13 mouse cellular contexts compared by ENCODE assay signal in the genomic region with DNA sequence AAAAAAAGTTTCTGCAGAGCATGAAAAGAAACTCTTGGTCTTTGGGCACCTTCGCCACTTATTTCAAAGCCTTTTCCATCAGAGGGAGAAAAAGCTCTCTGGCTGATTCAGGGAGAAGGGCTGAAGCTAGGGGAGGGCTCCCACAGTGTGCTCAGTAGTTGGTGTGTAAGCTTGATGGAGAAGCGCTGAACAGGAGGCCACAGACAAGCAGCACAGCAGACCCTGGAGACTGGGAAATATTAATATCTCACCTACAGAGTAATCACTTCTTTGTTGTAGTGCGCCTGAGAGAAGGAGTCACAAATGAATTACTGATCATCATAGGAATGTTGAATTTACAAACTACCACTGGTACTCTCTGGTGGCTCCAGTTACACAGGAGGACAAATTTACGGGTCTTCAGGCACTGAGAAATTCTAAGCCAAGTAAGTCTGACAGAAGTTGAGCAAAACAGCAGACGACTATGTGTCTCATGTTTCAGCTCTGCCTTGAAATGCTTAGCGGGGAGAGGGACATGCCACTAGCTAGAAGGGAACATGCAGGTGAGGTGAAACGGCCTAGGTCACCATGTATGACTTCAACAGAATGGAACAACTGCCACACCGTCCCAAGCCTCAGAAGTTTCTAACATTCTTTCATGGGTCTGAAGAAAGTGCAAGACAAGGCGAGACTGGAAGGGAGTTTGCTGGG.
DNase-seq lines count a peak whose midpoint lies in the region; ATAC-seq lines count a peak whose summit lies in the region.
"Had no signal": no experiment of that assay in that cellular context is flagged by ENCODE, and none has a peak within 500 bp of the region (broad histone marks: within the 10 kb centered on the region; RNA-seq: fewer than 3 reads in every experiment).

No protein-coding gene starts in this region.

- H3K4me3 ChIP-seq in kidney, embryonic 16.5 days (ENCODE audit: low read length) = no peak overlapping the region
- no peak overlapping the region for H3K4me3 ChIP-seq in embryonic facial prominence, embryonic 13.5 days
- H3K4me3 ChIP-seq in hindbrain, embryonic 14.5 days (replicated peaks; ENCODE audit: low read length) = no peak overlapping the region
- no peak overlapping the region for H3K4me3 ChIP-seq in midbrain, embryonic 13.5 days (replicated peaks)
- H3K4me3 ChIP-seq: layer of hippocampus, adult 2 months; limb, embryonic 15.5 days; lung, embryonic 15.5 days had no signal

- H3K9me3 ChIP-seq in kidney, embryonic 16.5 days (ENCODE audit: low read length) = no peaks in the 10 kb centered on the region
- no peaks in the 10 kb centered on the region for H3K9me3 ChIP-seq in embryonic facial prominence, embryonic 13.5 days
- no peaks in the 10 kb centered on the region for H3K9me3 ChIP-seq in hindbrain, embryonic 14.5 days (ENCODE audit: control insufficient read depth, low read length)
- H3K9me3 ChIP-seq in midbrain, embryonic 13.5 days = no peaks in the 10 kb centered on the region
- H3K9me3 ChIP-seq: limb, embryonic 15.5 days; lung, embryonic 15.5 days had no signal

- H3K9ac ChIP-seq in kidney, embryonic 16.5 days (replicated peaks; ENCODE audit: low read length) = no peak overlapping the region
- no peak overlapping the region for H3K9ac ChIP-seq in embryonic facial prominence, embryonic 13.5 days
- H3K9ac ChIP-seq in hindbrain, embryonic 14.5 days = no peak overlapping the region
- no peak overlapping the region for H3K9ac ChIP-seq in midbrain, embryonic 13.5 days (replicated peaks)
- H3K9ac ChIP-seq: limb, embryonic 15.5 days; lung, embryonic 15.5 days had no signal

- no peak for DNase-seq in kidney, postnatal 4 days
- DNase-seq in hindbrain, embryonic 14.5 days (ENCODE audit: low spot score) = no peak
- DNase-seq in left cerebral cortex, adult 8-10 months (ENCODE audit: low spot score in 2 of 2) = no peak
- DNase-seq in thymus, postnatal 14 days = no peak
- no peak for DNase-seq in layer of hippocampus, adult 9-11 months
- DNase-seq: heart, adult 18-20 months had no signal

- WGBS in kidney, embryonic 16.5 days = 37% methylated on average over 9 of the region's 9 CpGs
- WGBS in embryonic facial prominence, embryonic 13.5 days = 26% methylated on average over 9 of the region's 9 CpGs
- WGBS in hindbrain, embryonic 14.5 days = 64% methylated on average over 9 of the region's 9 CpGs
- WGBS in midbrain, embryonic 13.5 days = 50% methylated on average over 9 of the region's 9 CpGs

- H3K4me1 ChIP-seq in kidney, embryonic 16.5 days (ENCODE audit: insufficient read depth, low read length) = peaks cover 17% of the 10 kb centered on the region
- peaks cover 21% of the 10 kb centered on the region for H3K4me1 ChIP-seq in embryonic facial prominence, embryonic 13.5 days
- peaks cover 21% of the 10 kb centered on the region for H3K4me1 ChIP-seq in hindbrain, embryonic 14.5 days (replicated peaks; ENCODE audit: control insufficient read depth, insufficient read depth, low read length)
- H3K4me1 ChIP-seq in midbrain, embryonic 13.5 days (replicated peaks) = peaks cover 40% of the 10 kb centered on the region
- H3K4me1 ChIP-seq: lung, embryonic 15.5 days had no signal

- no peak overlapping the region for H3K4me2 ChIP-seq in kidney, embryonic 16.5 days (replicated peaks; ENCODE audit: low read depth, low read length)
- H3K4me2 ChIP-seq in embryonic facial prominence, embryonic 13.5 days = peak overlapping the region; percentile 26
- peak overlapping the region; percentile 17 for H3K4me2 ChIP-seq in hindbrain, embryonic 14.5 days (replicated peaks)
- H3K4me2 ChIP-seq in midbrain, embryonic 13.5 days (replicated peaks) = peak overlapping the region; percentile 22
- H3K4me2 ChIP-seq: limb, embryonic 15.5 days; lung, embryonic 15.5 days had no signal

- H3K27me3 ChIP-seq in kidney, embryonic 16.5 days (ENCODE audit: insufficient read depth, low read length) = no peaks in the 10 kb centered on the region
- no peaks in the 10 kb centered on the region for H3K27me3 ChIP-seq in embryonic facial prominence, embryonic 13.5 days
- H3K27me3 ChIP-seq in hindbrain, embryonic 14.5 days (ENCODE audit: control insufficient read depth, insufficient read depth, low read length) = no peaks in the 10 kb centered on the region
- H3K27me3 ChIP-seq in midbrain, embryonic 13.5 days = peaks cover 3% of the 10 kb centered on the region; the same call in 1 of the 2 replicates
- H3K27me3 ChIP-seq: limb, embryonic 15.5 days; lung, embryonic 15.5 days had no signal

- 0 out of 2 replicates have a peak overlapping the region, but pooled peaks have one; percentile 29 for H3K27ac ChIP-seq in kidney, embryonic 16.5 days (ENCODE audit: low read length)
- peak overlapping the region; percentile 44; the same call in 1 of the 2 replicates for H3K27ac ChIP-seq in embryonic facial prominence, embryonic 13.5 days
- no peak overlapping the region for H3K27ac ChIP-seq in hindbrain, embryonic 14.5 days
- peak overlapping the region; percentile 54 for H3K27ac ChIP-seq in midbrain, embryonic 13.5 days
- H3K27ac ChIP-seq: layer of hippocampus, adult 2 months; limb, embryonic 15.5 days; lung, embryonic 15.5 days; stomach, postnatal 0 days had no signal

- ATAC-seq in kidney, embryonic 16.5 days (ENCODE audit: low FRiP score, low TSS enrichment) = peak; percentile 51; the same call in 1 of the 2 replicates
- no peak for ATAC-seq in embryonic facial prominence, embryonic 13.5 days (ENCODE audit: insufficient number of reproducible peaks, insufficient read depth, low FRiP score, low TSS enrichment, low read depth)
- peak; percentile 47; the same call in 1 of the 2 replicates for ATAC-seq in hindbrain, embryonic 14.5 days (ENCODE audit: low FRiP score)
- peak; percentile 66 for ATAC-seq in midbrain, embryonic 13.5 days

- no peaks in the 10 kb centered on the region for H3K36me3 ChIP-seq in kidney, embryonic 16.5 days (ENCODE audit: insufficient read depth, low read length)
- H3K36me3 ChIP-seq in embryonic facial prominence, embryonic 13.5 days = no peaks in the 10 kb centered on the region
- no peaks in the 10 kb centered on the region for H3K36me3 ChIP-seq in hindbrain, embryonic 14.5 days (replicated peaks; ENCODE audit: control insufficient read depth, insufficient read depth)
- H3K36me3 ChIP-seq in midbrain, embryonic 13.5 days = no peaks in the 10 kb centered on the region
- H3K36me3 ChIP-seq: limb, embryonic 15.5 days; lung, embryonic 15.5 days had no signal
